Mouse (Mus musculus) heart, postnatal 0 days (tissue): Measurements from ENCODE around the gene Hid1. TPM values are rescaled to one million over a fixed set of nuclear protein-coding genes. Genes with fewer than 3 reads are reported as not detected.
A peak's percentile ranks its signal among the peaks of the same experiment; 100 is the strongest.

ENCODE experiments used
- ATAC-seq: fragments of 200-750 bp; cut with Nextera tagmentation; 2 replicates; pipeline ENCODE4 v1.8.0; 2017; ENCODE audit warnings: low read depth, moderate number of reproducible peaks, moderate library complexity; ENCODE audit not compliant: insufficient read depth
- DNase-seq: peaks from one replicate; pipeline ENCODE4 v3.0.0-alpha.2; 2016; ENCODE audit warnings: low spot score
- H3K27ac ChIP-seq: fragments of 300-500 bp; sonication (generic); 2 replicates; pipeline ENCODE4 v1.5.1; 2014; ENCODE audit warnings: low read depth, mild to moderate bottlenecking
- H3K27me3 ChIP-seq: fragments of 300-500 bp; sonication (generic); 2 replicates; pipeline ENCODE4 v1.6.1; 2014; ENCODE audit warnings: low read length, mixed read lengths; ENCODE audit not compliant: control insufficient read depth, insufficient read depth
- H3K36me3 ChIP-seq: fragments of 300-500 bp; sonication (generic); replicated peaks from 2 replicates; pipeline ENCODE4 v1.6.1; 2014; ENCODE audit warnings: low read length, mixed read lengths; ENCODE audit not compliant: control insufficient read depth, insufficient read depth
- H3K4me1 ChIP-seq: fragments of 300-500 bp; sonication (generic); 2 replicates; pipeline ENCODE4 v1.6.1; 2014; ENCODE audit warnings: antibody characterized with exemption; ENCODE audit not compliant: control insufficient read depth, insufficient read depth
- H3K4me2 ChIP-seq: fragments of 300-500 bp; sonication (generic); 2 replicates; pipeline ENCODE4 v1.6.1; 2014; ENCODE audit warnings: low read depth, mild to moderate bottlenecking, low read length, moderate library complexity
- H3K4me3 ChIP-seq: fragments of 300-500 bp; sonication (generic); 2 replicates; pipeline ENCODE4 v1.5.1; 2014; ENCODE audit warnings: low read depth, low read length
- H3K9ac ChIP-seq: fragments of 300-500 bp; sonication (generic); replicated peaks from 2 replicates; pipeline ENCODE4 v1.6.1; 2014; ENCODE audit warnings: low read depth, low read length, mixed read lengths
- H3K9me3 ChIP-seq: fragments of 300-500 bp; sonication (generic); replicated peaks from 2 replicates; pipeline ENCODE4 v1.6.1; 2016; ENCODE audit warnings: low read length; ENCODE audit not compliant: control insufficient read depth
- CTCF ChIP-seq: IDR thresholded peaks from 2 replicates; pipeline ENCODE4 v1.5.1; 2016; ENCODE audit warnings: antibody characterized with exemption, control low read depth, low read depth
- EP300 ChIP-seq: IDR thresholded peaks from 2 replicates; pipeline ENCODE4 v1.6.1; 2016; ENCODE audit warnings: antibody characterized with exemption, low read depth
- WGBS: fragments of 180-500 bp; shearing (Covaris S2); extraction: QIAGEN DNeasy Blood & Tissue Kit; methylation state at CpG from one replicate; pipeline ENCODE4 v1.1.7; 2014; 5-methylcytosine and 5-hydroxymethylcytosine counted together
- polyA plus RNA-seq: library from polyadenylated mRNA; unstranded; fragments of >200 nt; fragmentation: Nextera tagmentation; extraction: Ambion mirVana; gene quantifications from 2 replicates; pipeline ENCODE4 v1.2.1, GENCODE M21; 2015
- total RNA-seq: library from RNA; depleted of rRNA; stranded (reverse); fragments of >200 nt; gene quantifications from 2 replicates; pipeline ENCODE4 v1.2.3, GENCODE M21; 2014; ENCODE audit warnings: low replicate concordance

Gene Hid1
- total and polyA plus RNA-seq, 2 experiments from 2014 or later: 5.4 to 11.9 TPM

DNA sequence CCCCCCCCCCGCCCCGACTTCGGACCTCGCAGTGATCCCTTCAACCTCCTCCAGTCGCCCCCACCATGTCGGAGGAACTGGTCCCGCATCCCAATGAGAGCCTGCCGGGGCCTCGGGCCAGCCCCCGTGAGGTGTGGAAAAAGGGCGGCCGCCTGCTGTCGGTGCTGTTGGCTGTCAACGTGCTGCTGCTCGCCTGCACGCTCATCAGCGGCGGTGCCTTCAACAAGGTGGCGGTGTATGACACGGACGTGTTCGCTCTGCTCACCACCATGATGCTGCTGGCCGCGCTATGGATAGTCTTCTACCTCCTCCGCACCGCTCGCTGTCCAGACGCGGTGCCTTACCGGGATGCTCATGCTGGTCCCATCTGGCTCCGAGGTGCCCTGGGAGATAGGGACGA, 44.2 kb downstream of the Hid1 start:
- no peak overlapping the region for H3K4me2 ChIP-seq
- no peaks in the 10 kb centered on the region for H3K4me1 ChIP-seq
- no peak overlapping the region for H3K4me3 ChIP-seq
- H3K9me3 ChIP-seq: no peaks in the 10 kb centered on the region
- WGBS: 13% methylated on average over 32 of the region's 32 CpGs
- no peak overlapping the region for H3K27ac ChIP-seq
- H3K36me3 ChIP-seq: no peaks in the 10 kb centered on the region
- DNase-seq (no peak), ATAC-seq (no peak)
- H3K9ac ChIP-seq: no peak overlapping the region
- TF ChIP-seq EP300 (no peak), CTCF (no peak)
- peaks cover 76% of the 10 kb centered on the region for H3K27me3 ChIP-seq

DNA sequence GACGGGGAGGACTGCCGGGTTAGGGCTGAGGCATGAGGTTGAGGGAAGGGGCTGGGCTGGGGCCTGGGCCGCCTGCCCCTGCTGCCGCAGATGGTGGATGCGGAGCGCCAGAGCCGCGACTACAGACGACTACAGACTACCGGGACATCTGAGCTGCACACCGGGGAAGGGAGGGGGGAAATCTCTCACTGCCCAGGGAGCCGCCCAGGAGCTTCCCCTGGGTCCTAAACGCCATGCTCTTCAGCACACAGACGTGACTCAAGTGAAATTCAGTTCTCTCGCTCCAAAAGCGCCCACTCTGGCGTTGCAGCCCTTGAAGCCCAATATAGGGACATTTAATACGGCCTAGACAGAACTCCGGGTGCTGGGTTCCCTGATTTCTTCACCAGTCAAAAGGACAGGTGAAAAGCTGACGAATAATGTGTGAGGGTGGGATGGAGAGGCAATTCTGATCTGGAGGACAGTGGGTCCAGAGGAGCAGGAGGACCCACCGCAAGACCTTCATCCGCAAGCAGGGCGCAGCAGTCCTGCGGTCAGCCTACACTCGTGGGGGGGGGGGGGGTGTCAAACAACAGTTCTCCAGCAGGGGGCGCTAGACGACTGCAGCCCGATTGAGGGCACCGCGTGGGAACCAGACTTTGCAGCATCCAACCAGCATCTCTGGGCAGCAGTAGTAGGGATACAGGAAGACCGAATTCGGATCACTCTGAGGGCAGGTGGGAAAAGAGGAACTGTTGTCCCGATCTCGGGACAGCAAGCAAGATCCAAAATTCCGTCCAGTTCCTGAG, 45.5 kb downstream of the Hid1 start, which contains the start of gene Ush1g:
Ush1g (minus strand) TSS at position 136 of the 788 bp plus-strand sequence.
- Histone ChIP-seq H3K4me3 (no peak within 1 kb of the TSS), H3K4me2 (no peak within 1 kb of the TSS), H3K27me3 (peaks cover 85% of the 10 kb centered on the region), H3K4me1 (no peaks in the 10 kb centered on the region), H3K36me3 (no peaks in the 10 kb centered on the region), H3K27ac (no peak within 1 kb of the TSS), H3K9me3 (no peaks in the 10 kb centered on the region), H3K9ac (no peak within 1 kb of the TSS)
- no peak for TF ChIP-seq EP300
- peak; percentile 85 for TF ChIP-seq CTCF
- 6% methylated on average over 35 of the region's 35 CpGs for WGBS
- DNase-seq: peak; percentile 61
- ATAC-seq: peak; percentile 65; the same call in 1 of the 2 replicates

DNA sequence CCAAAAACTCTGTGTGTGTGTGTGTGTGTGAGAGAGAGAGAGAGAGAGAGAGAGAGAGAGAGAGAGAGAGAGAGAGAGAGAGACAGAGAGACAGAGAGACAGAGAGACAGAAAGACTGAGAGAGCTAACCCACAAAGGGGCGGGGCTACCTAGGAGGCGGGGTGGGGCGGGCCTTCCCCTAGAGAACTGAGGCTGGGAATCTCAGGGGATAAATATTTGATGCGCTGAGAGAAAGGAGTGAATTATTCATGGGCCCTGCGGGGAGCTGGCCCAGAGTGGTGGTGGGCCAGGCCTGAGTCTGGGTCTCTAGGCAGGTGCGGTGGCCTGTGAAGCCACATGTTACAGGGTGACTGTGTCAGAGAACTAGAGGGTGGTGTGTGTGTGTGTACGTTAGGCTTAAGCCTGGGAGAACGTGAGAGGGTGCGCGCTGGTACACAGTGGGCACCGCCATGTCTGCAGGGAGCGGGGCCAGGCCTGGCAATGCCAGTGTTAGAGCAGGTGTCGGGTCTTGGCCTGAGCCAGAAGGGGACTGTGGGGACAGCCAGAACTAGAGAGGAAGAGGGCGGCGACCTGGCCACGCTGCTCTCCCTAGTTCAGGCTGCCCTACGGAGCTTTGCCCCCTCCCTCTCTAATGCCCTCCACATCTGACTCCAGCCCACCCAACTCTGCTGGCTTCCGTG, 47.7 kb downstream of the Hid1 start:
- H3K4me1 ChIP-seq: no peaks in the 10 kb centered on the region
- H3K27me3 ChIP-seq: peaks cover 100% of the 10 kb centered on the region
- TF ChIP-seq CTCF: no peak
- no peak for TF ChIP-seq EP300
- no peak overlapping the region for H3K27ac ChIP-seq
- no peak overlapping the region for H3K4me3 ChIP-seq
- H3K9ac ChIP-seq: no peak overlapping the region
- no peaks in the 10 kb centered on the region for H3K9me3 ChIP-seq
- no peak for DNase-seq
- no peak overlapping the region for H3K4me2 ChIP-seq
- ATAC-seq: no peak
- H3K36me3 ChIP-seq: no peaks in the 10 kb centered on the region
- 18% methylated on average over 18 of the region's 18 CpGs for WGBS

- no peaks in the 10 kb centered on the region for H3K36me3 ChIP-seq
- H3K4me2 ChIP-seq: no peak overlapping the region
- 7% methylated on average over 63 of the region's 63 CpGs for WGBS
- no peak overlapping the region for H3K27ac ChIP-seq
- no peak for DNase-seq
- no peaks in the 10 kb centered on the region for H3K9me3 ChIP-seq
- H3K9ac ChIP-seq: no peak overlapping the region
- no peak for ATAC-seq
- no peak for TF ChIP-seq EP300
- TF ChIP-seq CTCF: no peak
- no peaks in the 10 kb centered on the region for H3K4me1 ChIP-seq
- peaks cover 96% of the 10 kb centered on the region for H3K27me3 ChIP-seq
- no peak overlapping the region for H3K4me3 ChIP-seq
These were observed 49.1 kb downstream of the Hid1 start for GRCm38 (mm10) chr11:115318245-115319027.

DNA sequence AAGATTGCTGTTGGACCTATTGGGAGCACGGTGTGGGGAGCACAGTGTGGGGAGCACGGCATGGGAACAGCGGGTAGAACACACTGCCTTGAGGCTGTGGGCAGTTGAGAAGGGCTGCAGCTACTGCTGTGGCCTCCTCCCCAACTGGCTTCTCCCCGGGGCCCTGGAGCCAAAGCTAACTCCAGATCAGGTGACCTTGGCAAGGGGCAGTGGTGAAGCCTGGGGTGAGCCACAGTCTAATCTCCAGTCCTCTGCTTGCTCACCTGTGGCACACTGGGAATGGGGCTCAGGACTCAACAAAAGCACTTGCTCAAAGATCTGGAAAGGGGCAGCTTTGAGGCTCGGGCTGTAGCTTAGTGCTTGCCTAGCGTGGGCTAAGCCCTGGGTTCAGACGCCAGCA, 50.4 kb downstream of the Hid1 start:
- ATAC-seq: no peak
- Histone ChIP-seq H3K4me2 (no peak overlapping the region), H3K27me3 (peaks cover 95% of the 10 kb centered on the region), H3K27ac (no peak overlapping the region), H3K9ac (no peak overlapping the region), H3K36me3 (no peaks in the 10 kb centered on the region), H3K9me3 (no peaks in the 10 kb centered on the region), H3K4me1 (no peaks in the 10 kb centered on the region), H3K4me3 (no peak overlapping the region)
- WGBS: 52% methylated on average over 7 of the region's 7 CpGs
- DNase-seq: no peak
- no peak for TF ChIP-seq EP300
- TF ChIP-seq CTCF: no peak
